Mouse (Mus musculus): ENCODE measurements around the gene Pnkd. TPM values are rescaled to one million over a fixed set of nuclear protein-coding genes. Genes with fewer than 3 reads are reported as not detected.
A peak's percentile ranks its signal among the peaks of the same experiment; 100 is the strongest.

Gene Pnkd
- total and polyA plus RNA-seq, 3 experiments = 45.5 to 318 (median 154) TPM

DNA sequence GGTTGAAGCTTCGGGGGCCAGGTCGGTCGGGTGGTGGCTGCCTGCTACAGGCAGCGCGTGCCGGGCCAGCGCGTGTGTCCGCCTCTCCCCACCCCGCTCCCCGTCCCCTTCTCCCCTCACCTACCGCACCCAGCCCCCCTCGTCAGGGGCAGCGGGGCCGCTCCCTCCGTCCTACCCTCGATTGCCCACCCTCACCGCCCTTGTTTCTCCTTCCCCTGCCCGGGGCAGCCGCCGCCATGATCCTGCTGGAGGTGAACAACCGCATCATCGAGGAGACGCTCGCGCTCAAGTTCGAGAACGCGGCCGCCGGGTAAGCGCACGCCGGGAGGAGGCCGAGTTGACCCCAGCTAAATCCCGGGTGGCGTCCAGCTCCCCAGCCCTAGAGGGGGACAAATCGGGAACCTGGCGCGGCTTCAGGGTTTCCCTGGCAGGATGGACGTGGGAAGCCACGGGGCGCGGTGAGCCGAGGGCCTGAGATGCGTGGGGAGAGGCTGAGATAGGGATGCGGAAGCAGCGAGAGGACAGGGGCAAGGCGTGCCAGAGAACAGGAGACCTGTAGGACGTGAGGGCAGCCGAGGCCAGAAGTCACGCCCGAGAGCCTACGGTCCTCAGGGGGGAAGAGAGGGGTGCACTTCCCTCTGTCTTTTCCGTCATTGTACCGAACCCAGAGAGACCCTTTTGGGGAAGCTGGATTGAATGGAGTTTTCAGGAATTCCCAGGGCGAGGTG, 48.0 kb upstream of the Pnkd start:
- H3K27me3 ChIP-seq (replicated peaks) = no peaks in the 10 kb centered on the region
- peaks cover 4 to 21% of the 10 kb centered on the region in 2 experiments; a peak in 3 of 4 replicates for H3K4me1 ChIP-seq (ENCODE audit: control insufficient read depth in 1 of 2, insufficient read depth in 2 of 2)
- in situ Hi-C loops (cut with MboI; ENCODE audit: low pct_ligation_motif_present, low pct_unique_long_range_greater_than_20kb, low sequenced_read_pairs) (no loop called here), dilution Hi-C loops (cut with MboI; ENCODE audit: extremely low pct_ligation_motif_present, extremely low pct_unique_long_range_greater_than_20kb, low sequenced_read_pairs) (no loop called here)
- H3K4me3 ChIP-seq (replicated peaks in 1 of 3; ENCODE audit: low read depth in 2 of 3, low read length in 2 of 3, poor library complexity in 1 of 3) = peak overlapping the region; percentile 63 to 97 (median 94)
- TF ChIP-seq RCOR1 (conservative IDR thresholded peaks at IDR 0.05; ENCODE audit: low read depth, low read length) (no peak), MAX (IDR thresholded peaks at IDR 0.05; ENCODE audit: low read length) (peak; percentile 51; the same call in 1 of the 2 replicates), MEF2A (IDR thresholded peaks at IDR 0.05; ENCODE audit: borderline replicate concordance, low read depth, low read length) (peak; percentile 30; the same call in 1 of the 2 replicates), ELF1 (IDR thresholded peaks at IDR 0.05; ENCODE audit: low read depth, low read length) (peak; percentile 75; the same call in 1 of the 2 replicates), MAFK (IDR thresholded peaks at IDR 0.05; ENCODE audit: insufficient replicate concordance, low read length) (no peak), ZNF384 (IDR thresholded peaks at IDR 0.05; ENCODE audit: low read depth, low read length) (no peak), GABPA (IDR thresholded peaks at IDR 0.05; ENCODE audit: insufficient replicate concordance, low read depth, low read length) (no peak), SMC3 (IDR thresholded peaks at IDR 0.05; ENCODE audit: low read depth, low read length) (no peak), TCF12 (IDR thresholded peaks at IDR 0.05; ENCODE audit: low read depth, low read length) (peak; percentile 27; the same call in 1 of the 2 replicates), RAD21 (IDR thresholded peaks at IDR 0.05; ENCODE audit: low read depth, low read length) (no peak), CHD2 (IDR thresholded peaks at IDR 0.05; ENCODE audit: low read length) (peak; percentile 35; the same call in 1 of the 2 replicates), USF2 (conservative IDR thresholded peaks at IDR 0.05; ENCODE audit: low read depth, low read length) (no peak), IRF4 (IDR thresholded peaks at IDR 0.05; ENCODE audit: low read depth, low read length) (no peak), JUND (conservative IDR thresholded peaks at IDR 0.05; ENCODE audit: low read depth, low read length) (no peak), MYC (IDR thresholded peaks at IDR 0.05; ENCODE audit: low read depth, low read length) (no peak), SIN3A (IDR thresholded peaks at IDR 0.05; ENCODE audit: low read length) (peak; percentile 84), E2F4 (IDR thresholded peaks at IDR 0.05; ENCODE audit: insufficient replicate concordance, low read depth, low read length) (no peak), ETS1 (conservative IDR thresholded peaks at IDR 0.05; ENCODE audit: low read depth, low read length) (0 out of 2 replicates have a peak, but pooled peaks have one; percentile 24), BHLHE40 (IDR thresholded peaks at IDR 0.05; ENCODE audit: low read depth, low read length) (peak; percentile 53), JUN (IDR thresholded peaks at IDR 0.05; ENCODE audit: insufficient read depth, low read depth, low read length) (no peak), ZC3H11A (IDR thresholded peaks at IDR 0.05; ENCODE audit: low read depth, low read length) (no peak), ZKSCAN1 (IDR thresholded peaks at IDR 0.05; ENCODE audit: borderline replicate concordance, low read depth, low read length) (no peak), NELFE (IDR thresholded peaks at IDR 0.05; ENCODE audit: low read depth, low read length) (no peak), PAX5 (IDR thresholded peaks at IDR 0.05; ENCODE audit: low read length) (no peak), KAT2A (IDR thresholded peaks at IDR 0.05; ENCODE audit: insufficient replicate concordance, low read length) (0 out of 2 replicates have a peak, but pooled peaks have one; percentile 23), POLR2AphosphoS2 (IDR thresholded peaks at IDR 0.05; ENCODE audit: low read depth, low read length) (no peak), USF1 (IDR thresholded peaks at IDR 0.05; ENCODE audit: low read depth, low read length) (no peak), MAZ (IDR thresholded peaks at IDR 0.05; ENCODE audit: low read depth, low read length) (no peak), EP300 (IDR thresholded peaks at IDR 0.05; ENCODE audit: low read length) (peak; percentile 56), HCFC1 (IDR thresholded peaks at IDR 0.05; ENCODE audit: low read depth, low read length) (no peak; the same call in none of the 2 replicates), ZMIZ1 (IDR thresholded peaks at IDR 0.05; ENCODE audit: low read depth, low read length) (no peak), MXI1 (IDR thresholded peaks at IDR 0.05; ENCODE audit: low read depth, low read length) (peak; percentile 88), CHD1 (IDR thresholded peaks at IDR 0.05; ENCODE audit: low read depth, low read length) (no peak), TBP (conservative IDR thresholded peaks at IDR 0.05; ENCODE audit: low read depth, low read length) (no peak), UBTF (IDR thresholded peaks at IDR 0.05; ENCODE audit: low read depth, low read length) (peak; percentile 61; the same call in 1 of the 2 replicates), NRF1 (IDR thresholded peaks at IDR 0.05; ENCODE audit: low read depth, low read length) (no peak), POLR2A (IDR thresholded peaks at IDR 0.05; ENCODE audit: low read depth, low read length) (no peak), CTCF (conservative IDR thresholded peaks at IDR 0.05 in 1 of 2, IDR thresholded peaks at IDR 0.05 in 1 of 2; ENCODE audit: low read depth in 2 of 2, low read length in 2 of 2) (no peak)
- peak overlapping the region; percentile 78 for H3K27ac ChIP-seq (ENCODE audit: insufficient read depth, low read depth)
- DNase-seq (ENCODE audit: extremely low read depth) = no peak
- peaks cover 52% of the 10 kb centered on the region for H3K79me2 ChIP-seq (replicated peaks; ENCODE audit: control insufficient read depth, extremely low read depth, insufficient read depth, poor library complexity, severe bottlenecking)
- H3K9me3 ChIP-seq (replicated peaks; ENCODE audit: low read length) = no peaks in the 10 kb centered on the region
- H3K36me3 ChIP-seq (replicated peaks in 1 of 2; ENCODE audit: control insufficient read depth in 1 of 2, insufficient read depth in 1 of 2, low read length in 1 of 2) = peaks cover 3 to 19% of the 10 kb centered on the region in 2 experiments
- peak overlapping the region; percentile 99 for H3K4me2 ChIP-seq (ENCODE audit: insufficient read depth, low read depth, poor library complexity, severe bottlenecking)
- peak overlapping the region; percentile 92 for H3K9ac ChIP-seq (ENCODE audit: insufficient read depth, low read depth)
